Mouse (Mus musculus) forebrain, postnatal 0 days (tissue): ENCODE data around the gene Nop2. TPM values are rescaled to one million over a fixed set of nuclear protein-coding genes. Genes with fewer than 3 reads are reported as not detected.

Source experiments
- ATAC-seq: fragments of 200-750 bp; cut with Nextera tagmentation; 2 replicates; pipeline ENCODE4 v1.8.0; 2017; ENCODE audit warnings: mild to moderate bottlenecking, moderate library complexity
- DNase-seq: peaks from one replicate; pipeline ENCODE4 v3.0.0-alpha.2; 2015
- H3K27ac ChIP-seq: fragments of 300-500 bp; sonication (generic); 2 replicates; pipeline ENCODE4 v1.5.1; 2014; ENCODE audit warnings: low read depth, mild to moderate bottlenecking, antibody characterized with exemption, low read length, moderate library complexity, mixed read lengths
- H3K27me3 ChIP-seq: fragments of 300-500 bp; sonication (generic); 2 replicates; pipeline ENCODE4 v1.6.1; 2014; ENCODE audit warnings: mild to moderate bottlenecking, low read length, mixed read lengths; ENCODE audit not compliant: insufficient read depth
- H3K36me3 ChIP-seq: fragments of 300-500 bp; sonication (generic); 2 replicates; pipeline ENCODE4 v1.6.1; 2014; ENCODE audit warnings: mild to moderate bottlenecking, moderate library complexity; ENCODE audit not compliant: insufficient read depth
- H3K4me1 ChIP-seq: fragments of 300-500 bp; sonication (generic); 2 replicates; pipeline ENCODE4 v1.6.1; 2014; ENCODE audit warnings: antibody characterized with exemption; ENCODE audit not compliant: insufficient read depth
- H3K4me2 ChIP-seq: fragments of 300-500 bp; sonication (generic); 2 replicates; pipeline ENCODE4 v1.6.1; 2014; ENCODE audit warnings: low read depth, mild to moderate bottlenecking, moderate library complexity
- H3K4me3 ChIP-seq: fragments of 300-500 bp; sonication (generic); 2 replicates; pipeline ENCODE4 v1.5.1; 2014; ENCODE audit warnings: low read depth, low read length, mixed read lengths
- H3K9ac ChIP-seq: fragments of 300-500 bp; sonication (generic); 2 replicates; pipeline ENCODE4 v1.6.1; 2014; ENCODE audit warnings: mild to moderate bottlenecking
- H3K9me3 ChIP-seq: fragments of 300-500 bp; sonication (generic); 2 replicates; pipeline ENCODE4 v1.6.1; 2016; ENCODE audit warnings: low read length
- CTCF ChIP-seq: sonication (generic); IDR thresholded peaks from 2 replicates; pipeline ENCODE4 v1.5.1; 2016; ENCODE audit warnings: antibody characterized with exemption, control low read depth, low read depth
- WGBS: fragments of 180-500 bp; shearing (Covaris S2); extraction: QIAGEN DNeasy Blood & Tissue Kit; methylation state at CpG from one replicate; pipeline ENCODE4 v1.1.7; 2014; 5-methylcytosine and 5-hydroxymethylcytosine counted together
- polyA plus RNA-seq: library from polyadenylated mRNA; unstranded; fragments of >200 nt; fragmentation: Nextera tagmentation; extraction: Ambion mirVana; gene quantifications from 2 replicates; pipeline ENCODE4 v1.2.1, GENCODE M21; 2015
- total RNA-seq: library from RNA; depleted of rRNA; stranded (reverse); fragments of >200 nt; gene quantifications from 2 replicates; pipeline ENCODE4 v1.2.3, GENCODE M21; 2014

Nop2 gene
- total and polyA plus RNA-seq, 2 experiments from 2014 or later, result 43.5 to 56.0 TPM

- TF ChIP-seq CTCF, result peak; percentile 71
- Histone ChIP-seq H3K9ac (no peak overlapping the region), H3K9me3 (no peaks in the 10 kb centered on the region), H3K36me3 (peaks cover 72% of the 10 kb centered on the region), H3K4me2 (no peak overlapping the region), H3K4me1 (peaks cover 6% of the 10 kb centered on the region; the same call in 1 of the 2 replicates), H3K4me3 (no peak overlapping the region), H3K27ac (no peak overlapping the region), H3K27me3 (no peaks in the 10 kb centered on the region)
- DNase-seq, result peak; percentile 55
- 85% methylated on average over 19 of the region's 19 CpGs for WGBS
- ATAC-seq, result peak; percentile 53
These were observed 5.4 kb downstream of the Nop2 start for GRCm38 (mm10) chr6:125137002-125137671.

DNA sequence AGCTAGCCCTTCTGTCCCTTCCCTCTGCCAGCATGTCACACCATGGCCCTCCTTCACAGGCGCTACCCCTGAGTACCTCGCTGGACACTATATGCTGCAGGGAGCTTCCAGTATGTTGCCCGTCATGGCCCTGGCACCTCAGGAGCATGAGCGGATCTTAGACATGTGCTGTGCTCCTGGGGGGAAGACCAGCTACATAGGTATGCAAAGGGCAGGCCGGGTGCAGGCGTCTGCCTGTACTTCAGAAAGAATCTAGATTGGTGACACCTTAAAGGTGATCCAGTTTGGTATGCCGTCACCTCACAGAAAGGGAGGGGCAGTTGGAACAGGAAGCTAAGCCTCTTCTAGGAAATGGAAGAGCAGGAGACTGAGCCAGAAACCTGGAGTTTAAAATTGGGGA, 8.0 kb downstream of the Nop2 start:
- TF ChIP-seq CTCF, result no peak
- Histone ChIP-seq H3K4me1 (peaks cover 2% of the 10 kb centered on the region), H3K36me3 (peaks cover 75% of the 10 kb centered on the region), H3K4me3 (no peak overlapping the region), H3K4me2 (no peak overlapping the region), H3K9ac (no peak overlapping the region), H3K9me3 (no peaks in the 10 kb centered on the region), H3K27ac (no peak overlapping the region), H3K27me3 (no peaks in the 10 kb centered on the region)
- 93% methylated on average over 7 of the region's 7 CpGs for WGBS
- DNase-seq, result no peak
- no peak for ATAC-seq

DNA sequence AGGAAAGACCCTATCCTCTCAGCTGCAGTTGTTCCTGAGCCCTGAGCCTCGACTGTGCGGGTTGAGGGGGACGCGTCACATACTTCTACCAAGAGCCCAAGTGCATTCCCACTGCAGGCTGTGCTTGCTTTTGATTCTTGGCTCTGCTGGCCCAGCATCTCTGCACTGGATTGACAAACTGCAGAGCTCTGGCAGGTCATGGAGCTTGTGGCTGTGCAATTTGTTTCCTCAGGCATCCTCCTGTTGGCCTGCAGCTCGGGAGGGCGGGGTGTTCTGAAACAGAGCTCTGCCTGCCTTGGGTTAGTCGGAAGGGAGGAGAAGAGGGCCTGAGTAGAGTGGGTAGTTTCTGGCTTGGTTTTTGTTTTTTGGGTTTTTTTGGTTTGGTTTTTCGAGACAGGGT, 10.7 kb downstream of the Nop2 start:
- whole genome bisulfite sequencing, result 91% methylated on average over 8 of the region's 8 CpGs
- DNase-seq, result no peak
- Histone ChIP-seq H3K36me3 (peaks cover 55% of the 10 kb centered on the region), H3K4me1 (peaks cover 22% of the 10 kb centered on the region), H3K9me3 (no peaks in the 10 kb centered on the region), H3K4me2 (no peak overlapping the region), H3K4me3 (no peak overlapping the region), H3K9ac (no peak overlapping the region), H3K27ac (no peak overlapping the region), H3K27me3 (no peaks in the 10 kb centered on the region)
- ATAC-seq, result no peak
- TF ChIP-seq CTCF, result no peak

DNA sequence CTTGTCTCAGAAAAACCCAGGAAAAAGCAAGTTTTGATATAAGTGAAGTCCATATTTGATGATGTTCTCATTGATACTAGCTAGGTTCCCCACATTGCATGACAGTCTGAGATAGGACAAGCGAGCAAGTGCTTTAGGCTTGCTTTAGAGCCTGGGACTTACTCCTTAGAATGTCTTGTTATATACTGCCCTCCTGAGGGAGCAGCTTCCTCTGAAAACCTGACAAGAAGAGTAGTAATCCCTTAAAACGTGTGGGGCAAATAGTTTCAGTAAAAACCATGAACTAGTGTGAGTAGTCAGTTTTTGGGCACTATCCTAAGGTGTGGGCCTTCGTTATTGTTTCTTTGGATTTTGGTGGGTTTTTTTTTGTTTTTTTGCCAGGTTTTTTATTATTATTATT, 11.4 kb downstream of the Nop2 start:
- H3K36me3 ChIP-seq, result peaks cover 48% of the 10 kb centered on the region
- WGBS, result 74% methylated on average over 3 of the region's 3 CpGs
- TF ChIP-seq CTCF, result no peak

GRCm38 (mm10) chr6:125143904-125144303, 12.2 kb downstream of the Nop2 start:
- WGBS, result 86% methylated on average over 9 of the region's 9 CpGs
- H3K36me3 ChIP-seq, result peaks cover 40% of the 10 kb centered on the region

More for the DNA sequence above, 11.4 kb downstream of the Nop2 start:
- DNase-seq, result no peak
- H3K27me3 ChIP-seq, result no peaks in the 10 kb centered on the region
- H3K9ac ChIP-seq, result no peak overlapping the region
- ATAC-seq, result no peak
- H3K9me3 ChIP-seq, result no peaks in the 10 kb centered on the region
- H3K4me1 ChIP-seq, result peaks cover 22% of the 10 kb centered on the region
- no peak overlapping the region for H3K4me3 ChIP-seq
- H3K27ac ChIP-seq, result no peak overlapping the region
- no peak overlapping the region for H3K4me2 ChIP-seq

GRCm38 (mm10) chr6:125145001-125145400, 13.3 kb downstream of the Nop2 start, which contains the start of gene Iffo1:
TSS of gene Iffo1 (plus strand) at chr6:125145241.
- ATAC-seq (peak; percentile 96), DNase-seq (peak; percentile 93)
- Histone ChIP-seq H3K9ac (peak within 1 kb of the TSS; percentile 91), H3K4me1 (peaks cover 22% of the 10 kb centered on the region), H3K9me3 (no peaks in the 10 kb centered on the region), H3K27me3 (no peaks in the 10 kb centered on the region), H3K36me3 (peaks cover 29% of the 10 kb centered on the region), H3K27ac (peak within 1 kb of the TSS; percentile 89), H3K4me2 (peak within 1 kb of the TSS; percentile 97), H3K4me3 (peak within 1 kb of the TSS; percentile 79)
- 1% methylated on average over 16 of the region's 16 CpGs for WGBS
- TF ChIP-seq CTCF, result peak; percentile 82

More at GRCm38 (mm10) chr6:125143904-125144303, 12.2 kb downstream of the Nop2 start:
- Histone ChIP-seq H3K4me1 (peaks cover 22% of the 10 kb centered on the region), H3K27me3 (no peaks in the 10 kb centered on the region), H3K4me3 (no peak overlapping the region), H3K27ac (no peak overlapping the region), H3K9ac (no peak overlapping the region), H3K4me2 (no peak overlapping the region), H3K9me3 (no peaks in the 10 kb centered on the region)
- DNase-seq (no peak), ATAC-seq (no peak)
- TF ChIP-seq CTCF, result no peak

DNA sequence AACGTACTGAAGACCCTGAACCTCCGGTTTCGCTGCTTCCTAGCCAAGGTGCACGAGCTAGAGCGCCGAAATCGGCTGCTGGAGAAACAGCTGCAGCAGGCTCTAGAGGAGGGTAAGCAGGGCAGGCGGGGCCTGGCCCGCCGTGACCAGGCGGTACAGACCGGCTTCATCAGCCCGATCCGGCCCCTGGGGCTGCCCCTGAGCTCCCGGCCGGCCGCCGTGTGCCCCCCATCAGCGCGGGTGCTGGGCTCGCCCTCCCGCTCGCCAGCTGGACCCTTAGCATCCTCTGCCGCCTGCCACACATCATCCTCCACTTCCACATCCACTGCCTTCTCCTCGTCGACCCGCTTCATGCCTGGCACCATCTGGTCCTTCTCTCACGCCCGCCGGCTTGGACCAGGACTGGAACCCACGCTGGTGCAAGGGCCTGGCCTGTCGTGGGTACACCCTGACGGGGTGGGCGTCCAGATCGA, 13.8 kb downstream of the Nop2 start:
- Histone ChIP-seq H3K4me2 (peak overlapping the region; percentile 97), H3K36me3 (peaks cover 24% of the 10 kb centered on the region), H3K27me3 (no peaks in the 10 kb centered on the region), H3K4me1 (peaks cover 22% of the 10 kb centered on the region), H3K9ac (peak overlapping the region; percentile 91), H3K27ac (peak overlapping the region; percentile 89), H3K9me3 (no peaks in the 10 kb centered on the region), H3K4me3 (peak overlapping the region; percentile 79)
- WGBS, result 2% methylated on average over 33 of the region's 35 CpGs
- no peak for DNase-seq
- ATAC-seq, result peak; percentile 66
- TF ChIP-seq CTCF, result no peak
